Mouse (Mus musculus): ENCODE results near the gene Snw1. TPM values are rescaled to one million over a fixed set of nuclear protein-coding genes. Genes with fewer than 3 reads are reported as not detected.

Snw1 gene
- polyA plus RNA-seq (2014; fragmentation: Illumina TruSeq; extraction: RNeasy Lipid Tissue Mini Kit (QIAGEN cat#74804); ENCODE audit: low read depth, low replicate concordance) = 84.7 TPM

GRCm38 (mm10) chr12:87471964-87472786 is at the start of gene Snw1:
Gene Snw1, minus strand, starts transcription at chr12:87472274.

GRCm38 (mm10) chr12:87514016-87514415 is 41.9 kb upstream of the Snw1 start, which contains the start of gene Gm8300:
Gene Gm8300, plus strand, starts transcription at chr12:87514316.

GRCm38 (mm10) chr12:87494421-87494820 is 22.3 kb upstream of the Snw1 start, which contains the start of gene Gm5788:
Gene Gm5788, plus strand, starts transcription at chr12:87494721.

GRCm38 (mm10) chr12:87443700-87444122 is 28.4 kb downstream of the Snw1 start, which contains the start of the genes Slirp and Alkbh1:
Gene Slirp, plus strand, starts transcription at chr12:87443896.
Gene Alkbh1, minus strand, starts transcription at chr12:87444017.

Other genes with a start within 250 kb of the Snw1 start
- gene Noxred1, start 233.5 kb downstream of the Snw1 start, polyA plus RNA-seq (2014; fragmentation: Illumina TruSeq; extraction: RNeasy Lipid Tissue Mini Kit (QIAGEN cat#74804); ENCODE audit: low read depth, low replicate concordance) = 1.0 TPM
- 30.1 TPM for gene Vipas39, start 206.0 kb downstream of the Snw1 start, polyA plus RNA-seq (2014; fragmentation: Illumina TruSeq; extraction: RNeasy Lipid Tissue Mini Kit (QIAGEN cat#74804); ENCODE audit: low read depth, low replicate concordance)
- 141 TPM for gene Ahsa1, start 205.8 kb downstream of the Snw1 start, polyA plus RNA-seq (2014; fragmentation: Illumina TruSeq; extraction: RNeasy Lipid Tissue Mini Kit (QIAGEN cat#74804); ENCODE audit: low read depth, low replicate concordance)
- not detected for gene Ism2, start 172.6 kb downstream of the Snw1 start, polyA plus RNA-seq (2014; fragmentation: Illumina TruSeq; extraction: RNeasy Lipid Tissue Mini Kit (QIAGEN cat#74804); ENCODE audit: low read depth, low replicate concordance)
- gene Sptlc2, start 83.9 kb downstream of the Snw1 start, polyA plus RNA-seq (2014; fragmentation: Illumina TruSeq; extraction: RNeasy Lipid Tissue Mini Kit (QIAGEN cat#74804); ENCODE audit: low read depth, low replicate concordance) = 153 TPM
- gene Slirp, start 28.4 kb downstream of the Snw1 start, polyA plus RNA-seq (2014; fragmentation: Illumina TruSeq; extraction: RNeasy Lipid Tissue Mini Kit (QIAGEN cat#74804); ENCODE audit: low read depth, low replicate concordance) = 164 TPM
- gene Alkbh1, start 28.3 kb downstream of the Snw1 start, polyA plus RNA-seq (2014; fragmentation: Illumina TruSeq; extraction: RNeasy Lipid Tissue Mini Kit (QIAGEN cat#74804); ENCODE audit: low read depth, low replicate concordance) = 13.4 TPM
- not detected for gene Gm5788, start 22.4 kb upstream of the Snw1 start, polyA plus RNA-seq (2014; fragmentation: Illumina TruSeq; extraction: RNeasy Lipid Tissue Mini Kit (QIAGEN cat#74804); ENCODE audit: low read depth, low replicate concordance)
- not detected for gene Gm8300, start 42.0 kb upstream of the Snw1 start, polyA plus RNA-seq (2014; fragmentation: Illumina TruSeq; extraction: RNeasy Lipid Tissue Mini Kit (QIAGEN cat#74804); ENCODE audit: low read depth, low replicate concordance)
- gene Oog1, start 130.4 kb upstream of the Snw1 start, polyA plus RNA-seq (2014; fragmentation: Illumina TruSeq; extraction: RNeasy Lipid Tissue Mini Kit (QIAGEN cat#74804); ENCODE audit: low read depth, low replicate concordance) = not detected
- not detected for gene Gm4027, start 146.6 kb upstream of the Snw1 start, polyA plus RNA-seq (2014; fragmentation: Illumina TruSeq; extraction: RNeasy Lipid Tissue Mini Kit (QIAGEN cat#74804); ENCODE audit: low read depth, low replicate concordance)
- gene Gm16381, start 172.3 kb upstream of the Snw1 start, polyA plus RNA-seq (2014; fragmentation: Illumina TruSeq; extraction: RNeasy Lipid Tissue Mini Kit (QIAGEN cat#74804); ENCODE audit: low read depth, low replicate concordance) = not detected

Data from kidney, adult 10 weeks (tissue).